Mouse (Mus musculus) liver, embryonic 11.5 days (tissue): ENCODE data around the gene Ikzf3. TPM values are rescaled to one million over a fixed set of nuclear protein-coding genes. Genes with fewer than 3 reads are reported as not detected.

Experiments
- ATAC-seq: fragments of 200-750 bp; cut with Nextera tagmentation; replicated peaks from 2 replicates; pipeline ENCODE4 v1.8.0; 2017; ENCODE audit warnings: moderate number of reproducible peaks, mild to moderate bottlenecking, moderate TSS enrichment, moderate library complexity; ENCODE audit not compliant: low FRiP score
- DNase-seq: peaks from one replicate; pipeline ENCODE4 v3.0.0-alpha.2; 2017; ENCODE audit warnings: low spot score
- H3K27ac ChIP-seq: fragments of 300-500 bp; sonication (generic); 2 replicates; pipeline ENCODE4 v1.5.1; 2014; ENCODE audit warnings: mild to moderate bottlenecking, low read depth, low read length, control low read depth
- H3K27me3 ChIP-seq: fragments of 300-500 bp; sonication (generic); replicated peaks from 2 replicates; pipeline ENCODE4 v1.6.1; 2014; ENCODE audit warnings: low read length, mixed read lengths; ENCODE audit not compliant: control insufficient read depth, insufficient read depth
- H3K36me3 ChIP-seq: fragments of 300-500 bp; sonication (generic); 2 replicates; pipeline ENCODE4 v1.6.1; 2014; ENCODE audit warnings: mild to moderate bottlenecking, low read length, moderate library complexity, mixed read lengths; ENCODE audit not compliant: control insufficient read depth, insufficient read depth
- H3K4me1 ChIP-seq: fragments of 300-500 bp; sonication (generic); replicated peaks from 2 replicates; pipeline ENCODE4 v1.6.1; 2014; ENCODE audit warnings: low read length, mixed read lengths; ENCODE audit not compliant: control insufficient read depth, insufficient read depth
- H3K4me2 ChIP-seq: fragments of 300-500 bp; sonication (generic); 2 replicates; pipeline ENCODE4 v1.6.1; 2014; ENCODE audit warnings: mild to moderate bottlenecking, control low read depth, moderate library complexity
- H3K4me3 ChIP-seq: fragments of 300-500 bp; sonication (generic); 2 replicates; pipeline ENCODE4 v1.5.1; 2014; ENCODE audit warnings: low read depth, low read length, control low read depth
- H3K9ac ChIP-seq: fragments of 300-500 bp; sonication (generic); 2 replicates; pipeline ENCODE4 v1.6.1; 2014; ENCODE audit warnings: low read depth, low read length, control low read depth
- H3K9me3 ChIP-seq: fragments of 300-500 bp; sonication (generic); 2 replicates; pipeline ENCODE4 v1.6.1; 2016; ENCODE audit warnings: low read length, inconsistent platforms, mixed read lengths; ENCODE audit not compliant: control insufficient read depth
- WGBS: fragments of 180-500 bp; shearing (Covaris S2); extraction: QIAGEN DNeasy Blood & Tissue Kit; methylation state at CpG from one replicate; pipeline ENCODE4 v1.1.7; 2014; 5-methylcytosine and 5-hydroxymethylcytosine counted together
- polyA plus RNA-seq: library from polyadenylated mRNA; unstranded; fragments of >200 nt; fragmentation: Nextera tagmentation; extraction: Ambion mirVana; gene quantifications from 2 replicates; pipeline ENCODE4 v1.2.1, GENCODE M21; 2014

Gene Ikzf3
- polyA plus RNA-seq, 1 experiment from 2014 or later: 0.04 TPM

DNA sequence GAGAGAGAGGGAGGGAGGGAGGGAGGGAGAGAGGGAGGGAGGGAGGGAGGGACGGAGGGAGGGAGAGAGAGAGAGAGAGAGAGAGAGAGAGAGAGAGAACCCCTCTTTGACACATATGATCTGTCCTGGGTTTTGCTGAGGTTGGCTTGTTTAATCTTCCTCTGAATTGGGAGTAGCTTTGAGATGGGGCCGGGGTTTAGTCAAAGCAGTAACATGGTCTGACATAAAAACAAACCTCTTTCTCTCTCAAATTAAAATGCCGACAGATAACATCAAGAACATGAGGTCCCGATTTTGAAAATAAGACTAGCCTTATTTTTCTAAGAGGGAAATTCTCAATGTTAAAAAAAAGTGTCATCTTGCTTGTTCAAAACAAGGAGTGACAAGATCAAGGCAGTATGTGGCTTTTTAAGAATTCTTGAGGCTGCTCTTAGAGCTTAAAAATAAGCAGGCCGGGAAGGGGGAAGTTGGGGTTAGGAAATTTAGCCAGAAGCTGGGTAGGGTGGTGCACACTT is 58.2 kb downstream of the Ikzf3 start:
- H3K4me2 ChIP-seq: no peak overlapping the region
- H3K4me3 ChIP-seq: no peak overlapping the region
- ATAC-seq: no peak
- no peaks in the 10 kb centered on the region for H3K27me3 ChIP-seq
- H3K9me3 ChIP-seq: no peaks in the 10 kb centered on the region
- no peak overlapping the region for H3K27ac ChIP-seq
- WGBS: 69% methylated on average over 4 of the region's 5 CpGs
- H3K9ac ChIP-seq: no peak overlapping the region
- DNase-seq: no peak
- no peaks in the 10 kb centered on the region for H3K4me1 ChIP-seq
- no peaks in the 10 kb centered on the region for H3K36me3 ChIP-seq

DNA sequence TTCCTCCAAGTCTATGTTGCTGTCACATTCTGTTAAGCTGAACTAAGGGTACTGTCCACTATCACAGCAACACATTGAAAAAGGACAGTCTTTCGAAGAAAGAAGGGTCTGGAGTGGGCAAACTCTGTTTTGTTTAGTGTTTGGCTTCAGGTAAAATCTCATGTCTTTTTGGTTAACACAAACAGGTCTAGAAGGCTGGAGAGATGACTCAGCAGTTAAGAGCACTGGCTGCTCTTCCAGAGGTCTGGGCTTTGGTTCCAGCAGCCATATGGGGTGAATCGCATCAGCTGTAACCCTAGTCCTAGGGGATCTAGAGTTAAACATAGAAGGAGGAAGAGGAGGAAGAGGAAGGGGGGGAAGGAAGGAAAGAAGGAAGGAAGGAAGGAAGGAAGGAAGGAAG is 60.1 kb downstream of the Ikzf3 start:
- no peaks in the 10 kb centered on the region for H3K9me3 ChIP-seq
- H3K4me3 ChIP-seq: no peak overlapping the region
- 80% methylated on average over 2 of the region's 2 CpGs for WGBS
- no peak overlapping the region for H3K4me2 ChIP-seq
- H3K36me3 ChIP-seq: no peaks in the 10 kb centered on the region
- no peak overlapping the region for H3K27ac ChIP-seq
- no peak for DNase-seq
- ATAC-seq: no peak
- no peak overlapping the region for H3K9ac ChIP-seq
- peaks cover 3% of the 10 kb centered on the region; the same call in 1 of the 2 replicates for H3K27me3 ChIP-seq
- no peaks in the 10 kb centered on the region for H3K4me1 ChIP-seq

DNA sequence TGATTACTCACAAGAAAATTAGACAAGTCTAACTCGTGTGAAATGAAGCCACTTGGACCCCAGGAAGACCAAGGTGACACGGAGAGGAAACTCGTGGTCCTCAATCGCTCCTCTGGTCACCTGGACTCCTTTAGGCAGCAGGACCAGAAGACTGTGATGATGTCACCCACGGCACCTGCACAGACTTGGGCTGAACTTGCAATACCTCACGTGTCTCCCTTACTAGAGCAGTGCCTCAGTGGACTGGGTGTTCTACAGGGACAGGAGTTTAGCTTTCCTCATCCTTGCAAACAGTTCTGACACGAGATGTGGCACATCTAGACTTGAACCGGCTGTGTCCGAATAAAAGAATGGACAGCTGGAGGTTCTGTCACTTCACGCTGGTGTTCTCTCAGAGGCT is 63.8 kb downstream of the Ikzf3 start:
- WGBS: 74% methylated on average over 10 of the region's 10 CpGs

DNA sequence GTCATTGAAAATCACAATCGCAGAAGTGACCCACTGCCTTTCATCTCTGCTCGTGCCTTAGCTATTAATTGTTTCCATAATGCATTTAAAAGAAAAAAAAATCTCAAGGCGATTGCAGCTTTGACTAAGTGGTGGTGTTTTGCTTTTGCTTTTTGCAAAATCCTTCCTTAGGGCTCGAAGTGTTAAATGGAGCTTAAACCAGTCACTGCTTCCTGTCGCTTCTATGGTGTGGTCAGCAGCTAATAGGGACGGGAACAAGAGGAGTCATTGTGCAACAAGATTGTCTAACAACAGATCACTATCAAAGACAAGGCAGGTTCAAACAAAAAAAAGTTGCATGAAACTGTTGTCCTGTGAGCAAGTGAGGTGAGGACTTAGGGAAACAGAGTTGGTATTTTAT is 64.6 kb downstream of the Ikzf3 start:
- Histone ChIP-seq H3K4me1 (no peaks in the 10 kb centered on the region), H3K4me2 (no peak overlapping the region), H3K27ac (no peak overlapping the region), H3K27me3 (peaks cover 3% of the 10 kb centered on the region; the same call in 1 of the 2 replicates), H3K36me3 (no peaks in the 10 kb centered on the region), H3K9me3 (no peaks in the 10 kb centered on the region), H3K4me3 (no peak overlapping the region), H3K9ac (no peak overlapping the region)
- WGBS: 58% methylated on average over 6 of the region's 6 CpGs
- DNase-seq: no peak
- no peak for ATAC-seq

More for the DNA sequence above, 63.8 kb downstream of the Ikzf3 start:
- no peak for DNase-seq
- H3K4me2 ChIP-seq: no peak overlapping the region
- no peak overlapping the region for H3K4me3 ChIP-seq
- no peaks in the 10 kb centered on the region for H3K4me1 ChIP-seq
- no peak overlapping the region for H3K27ac ChIP-seq
- H3K27me3 ChIP-seq: peaks cover 3% of the 10 kb centered on the region; the same call in 1 of the 2 replicates
- H3K9me3 ChIP-seq: no peaks in the 10 kb centered on the region
- H3K9ac ChIP-seq: no peak overlapping the region
- no peaks in the 10 kb centered on the region for H3K36me3 ChIP-seq
- no peak for ATAC-seq

DNA sequence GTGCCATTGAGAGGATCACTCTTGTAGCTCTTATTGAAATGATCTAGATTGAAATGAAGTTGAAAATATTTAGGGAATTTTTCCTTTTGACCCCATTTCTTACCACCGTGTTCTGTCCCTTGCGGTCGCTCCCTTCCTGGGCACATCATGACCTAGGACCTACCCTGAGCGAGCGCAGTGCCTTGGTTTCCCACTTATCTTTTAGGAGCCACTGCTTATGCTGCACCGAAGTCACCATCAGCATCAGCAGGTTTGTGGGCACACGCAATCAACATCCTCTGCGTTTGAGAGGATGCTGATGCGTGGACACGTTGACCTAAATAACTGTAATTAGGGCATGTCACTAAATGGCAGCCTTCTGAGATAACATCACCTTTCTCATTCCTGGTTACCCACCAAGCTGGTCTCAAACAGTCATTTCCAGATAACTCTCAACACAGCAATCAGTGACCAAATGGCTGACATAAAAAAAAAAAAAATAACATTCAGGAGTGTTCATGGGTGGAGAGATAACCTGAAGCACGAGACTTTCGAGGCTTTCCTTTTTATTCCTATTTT is 65.8 kb downstream of the Ikzf3 start:
- DNase-seq: no peak
- Histone ChIP-seq H3K27me3 (peaks cover 3% of the 10 kb centered on the region; the same call in 1 of the 2 replicates), H3K4me3 (no peak overlapping the region), H3K27ac (no peak overlapping the region), H3K9ac (no peak overlapping the region), H3K4me1 (no peaks in the 10 kb centered on the region), H3K4me2 (no peak overlapping the region), H3K9me3 (no peaks in the 10 kb centered on the region), H3K36me3 (no peaks in the 10 kb centered on the region)
- WGBS: 75% methylated on average over 12 of the region's 12 CpGs
- ATAC-seq: no peak

DNA sequence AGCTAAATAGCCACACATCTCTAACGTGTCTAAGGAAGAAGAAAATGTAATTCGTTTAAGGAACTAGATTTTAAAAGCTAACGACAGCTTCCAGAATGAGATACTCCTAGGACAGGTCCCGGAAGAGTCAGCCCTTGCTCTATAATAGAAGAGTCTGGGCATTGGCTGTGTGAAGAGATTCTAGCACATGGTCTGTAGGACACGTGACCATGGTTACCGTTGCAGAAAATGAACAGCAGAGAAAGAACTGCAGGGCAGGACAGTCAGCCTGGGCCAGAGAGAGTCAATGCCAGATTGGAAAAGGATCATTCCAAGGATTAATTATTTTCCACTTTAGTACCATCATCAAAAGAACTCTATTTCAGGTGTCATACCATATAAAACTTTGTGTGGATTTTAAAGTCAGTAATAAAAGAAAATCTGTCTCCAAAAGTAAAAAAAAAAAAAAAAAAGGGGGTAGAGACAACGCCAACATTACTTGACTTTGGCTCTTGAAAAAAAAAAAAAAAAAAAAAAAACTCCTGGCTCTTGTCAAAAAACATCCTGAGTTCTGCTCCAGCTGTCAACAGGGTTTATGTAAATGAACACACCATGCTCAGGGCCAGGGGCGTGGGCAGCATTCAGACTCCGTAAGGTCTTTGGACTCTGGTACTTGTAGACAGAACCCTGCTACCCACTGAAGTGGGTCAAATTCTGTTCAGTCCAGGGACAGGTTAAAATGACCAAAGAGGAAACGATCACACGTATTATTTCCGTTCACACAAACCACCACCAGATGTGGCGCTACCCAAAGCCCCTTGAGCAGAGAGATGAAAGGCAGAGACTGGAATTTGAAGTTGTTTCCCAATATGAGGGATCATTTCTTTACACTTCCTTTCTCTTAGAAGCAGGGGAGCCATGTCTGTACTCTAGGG is 66.5 kb downstream of the Ikzf3 start:
- Histone ChIP-seq H3K4me2 (no peak overlapping the region), H3K27ac (no peak overlapping the region), H3K9me3 (no peaks in the 10 kb centered on the region), H3K4me1 (no peaks in the 10 kb centered on the region), H3K27me3 (peaks cover 3% of the 10 kb centered on the region; the same call in 1 of the 2 replicates), H3K9ac (no peak overlapping the region), H3K36me3 (no peaks in the 10 kb centered on the region), H3K4me3 (no peak overlapping the region)
- 72% methylated on average over 13 of the region's 13 CpGs for whole genome bisulfite sequencing
- DNase-seq: no peak
- no peak for ATAC-seq

DNA sequence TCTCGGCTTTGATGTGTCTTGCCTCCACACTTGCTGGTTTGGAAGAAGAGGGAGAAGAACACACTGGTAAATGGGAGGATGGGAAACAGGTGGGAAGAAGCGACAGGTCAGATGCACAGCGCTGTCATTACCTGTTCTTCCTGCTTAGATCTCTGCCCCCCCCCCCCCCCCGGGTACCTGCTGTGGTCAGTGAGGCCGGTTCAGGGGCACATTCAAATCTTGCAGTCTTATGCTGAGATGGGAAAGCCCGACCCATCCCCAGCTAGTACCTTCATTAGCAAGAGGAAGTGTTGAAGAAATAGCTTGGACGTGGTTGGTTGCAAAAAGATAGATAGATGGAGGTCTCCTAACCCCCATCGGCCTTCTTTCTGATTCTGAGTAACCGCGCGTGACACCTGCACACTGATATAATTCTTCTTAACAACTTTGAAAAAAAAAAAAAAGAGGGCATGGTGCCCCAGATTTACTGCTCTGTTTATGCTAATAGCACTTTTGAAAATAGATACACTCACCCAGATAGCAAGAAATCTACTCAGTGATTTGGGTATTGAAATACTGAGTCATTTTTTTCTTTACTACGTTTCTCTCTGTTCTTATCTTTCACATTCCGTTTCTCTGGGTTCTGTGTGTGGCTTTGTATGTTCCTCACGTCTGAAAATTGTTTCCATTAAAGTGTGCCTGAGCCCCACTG is 68.7 kb downstream of the Ikzf3 start:
- no peak overlapping the region for H3K9ac ChIP-seq
- no peak overlapping the region for H3K27ac ChIP-seq
- no peaks in the 10 kb centered on the region for H3K9me3 ChIP-seq
- no peak overlapping the region for H3K4me2 ChIP-seq
- ATAC-seq (no peak), DNase-seq (no peak)
- H3K4me1 ChIP-seq: no peaks in the 10 kb centered on the region
- no peak overlapping the region for H3K4me3 ChIP-seq
- peaks cover 6% of the 10 kb centered on the region; the same call in 1 of the 2 replicates for H3K27me3 ChIP-seq
- WGBS: 61% methylated on average over 14 of the region's 14 CpGs
- H3K36me3 ChIP-seq: no peaks in the 10 kb centered on the region

DNA sequence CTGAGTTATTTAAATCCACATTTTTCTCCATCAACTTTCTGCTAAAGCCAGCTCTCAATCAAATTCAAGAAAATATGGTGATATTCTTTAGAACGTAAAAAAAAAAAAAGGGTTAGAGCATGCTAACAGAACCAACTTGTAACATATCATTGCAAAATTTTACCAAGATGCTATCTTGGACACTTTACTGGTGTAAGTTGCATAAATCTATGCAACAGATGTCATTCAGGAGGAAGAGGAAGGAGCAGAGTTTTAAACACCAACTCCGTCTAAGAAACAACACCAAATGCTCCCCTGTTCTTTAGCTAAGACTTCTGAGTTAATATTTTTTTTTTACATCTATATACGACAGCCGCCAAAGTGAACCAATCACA is 69.4 kb downstream of the Ikzf3 start:
- no peak for ATAC-seq
- 69% methylated on average over 4 of the region's 4 CpGs for WGBS

More for the DNA sequence above, 69.4 kb downstream of the Ikzf3 start:
- Histone ChIP-seq H3K9me3 (no peaks in the 10 kb centered on the region), H3K4me1 (no peaks in the 10 kb centered on the region), H3K4me2 (no peak overlapping the region), H3K27ac (no peak overlapping the region), H3K4me3 (no peak overlapping the region), H3K9ac (no peak overlapping the region), H3K36me3 (no peaks in the 10 kb centered on the region), H3K27me3 (0 out of 2 replicates have a peak, but pooled peaks cover 4% of the 10 kb centered on the region)
- DNase-seq: no peak
